Comparison of ENCODE assay signal across 20 mouse cellular contexts in genomic region chr2:70835641-70836305, GRCm38 (mm10). TPM values are rescaled to one million over a fixed set of nuclear protein-coding genes. Genes with fewer than 3 reads are reported as not detected.
DNase-seq lines count a peak whose midpoint lies in the region; ATAC-seq and TF ChIP-seq lines count a peak whose summit lies in the region.
"Had no signal": no experiment of that assay in that cellular context is flagged by ENCODE, and none has a peak within 500 bp of the region (broad histone marks: within the 10 kb centered on the region; RNA-seq: fewer than 3 reads in every experiment).

No protein-coding gene starts in this region.

- peaks cover 4% of the 10 kb centered on the region; the same call in 1 of the 2 replicates for H3K4me1 ChIP-seq in heart, postnatal 0 days (ENCODE audit: control insufficient read depth, insufficient read depth)
- peaks cover 10% of the 10 kb centered on the region for H3K4me1 ChIP-seq in heart, embryonic 10.5 days
- H3K4me1 ChIP-seq in megakaryocyte, embryonic 14.5 days, result peaks cover 66% of the 10 kb centered on the region
- H3K4me1 ChIP-seq in forebrain, embryonic 16.5 days (replicated peaks; ENCODE audit: control insufficient read depth, insufficient read depth, low read length), result no peaks in the 10 kb centered on the region
- H3K4me1 ChIP-seq: embryonic facial prominence, embryonic 13.5 days; hindbrain, embryonic 13.5 days; stomach, embryonic 15.5 days had no signal

- no peak for DNase-seq in heart, postnatal 0 days (ENCODE audit: low spot score)
- DNase-seq in heart, embryonic 10.5 days (ENCODE audit: low spot score), result no peak
- DNase-seq in naive thymus-derived CD4-positive, alpha-beta T cell, adult 2 months (ENCODE audit: low read depth), result peak; percentile 65
- DNase-seq: cerebellum, adult 9-10 months; gastrocnemius, postnatal 14 days; heart, adult 2 months; heart, postnatal 10 days; kidney, adult 11 months; kidney, postnatal 4 days; lung, postnatal 14 days; right cerebral cortex, postnatal 25 days had no signal

- H3K9ac ChIP-seq in heart, postnatal 0 days (replicated peaks; ENCODE audit: low read depth, low read length), result no peak overlapping the region; the same call in 1 of the 2 replicates
- no peak overlapping the region for H3K9ac ChIP-seq in forebrain, embryonic 16.5 days (replicated peaks; ENCODE audit: low read depth, low read length)
- H3K9ac ChIP-seq: embryonic facial prominence, embryonic 13.5 days; hindbrain, embryonic 13.5 days; neural tube, embryonic 12.5 days; stomach, embryonic 15.5 days had no signal

- peak overlapping the region; percentile 20; the same call in 1 of the 2 replicates for H3K4me2 ChIP-seq in heart, postnatal 0 days (ENCODE audit: low read depth, low read length)
- no peak overlapping the region for H3K4me2 ChIP-seq in forebrain, embryonic 16.5 days (ENCODE audit: low read length)
- H3K4me2 ChIP-seq: embryonic facial prominence, embryonic 13.5 days; hindbrain, embryonic 13.5 days; neural tube, embryonic 12.5 days; stomach, embryonic 15.5 days had no signal

- TF ChIP-seq EP300 in heart, postnatal 0 days (IDR thresholded peaks at IDR 0.05; ENCODE audit: low read depth), result no peak

- no peaks in the 10 kb centered on the region for H3K27me3 ChIP-seq in heart, postnatal 0 days (ENCODE audit: control insufficient read depth, insufficient read depth, low read length)
- no peaks in the 10 kb centered on the region for H3K27me3 ChIP-seq in heart, embryonic 10.5 days (ENCODE audit: insufficient read depth, poor library complexity, severe bottlenecking)
- H3K27me3 ChIP-seq in megakaryocyte, embryonic 14.5 days (replicated peaks), result no peaks in the 10 kb centered on the region
- no peaks in the 10 kb centered on the region for H3K27me3 ChIP-seq in forebrain, embryonic 16.5 days (replicated peaks; ENCODE audit: control insufficient read depth, insufficient read depth, low read length)
- H3K27me3 ChIP-seq: embryonic facial prominence, embryonic 13.5 days; hindbrain, embryonic 13.5 days; neural tube, embryonic 12.5 days; stomach, embryonic 15.5 days had no signal

- WGBS in heart, postnatal 0 days, result 52% methylated on average over 9 of the region's 9 CpGs
- WGBS in heart, embryonic 10.5 days, result 68% methylated on average over 9 of the region's 9 CpGs
- 68% methylated on average over 9 of the region's 9 CpGs for WGBS in forebrain, embryonic 16.5 days

- no peak for ATAC-seq in heart, postnatal 0 days (ENCODE audit: insufficient read depth, low read depth)
- ATAC-seq in megakaryocyte, adult 5-6 weeks (ENCODE audit: poor library complexity, severe bottlenecking), result no peak
- peak; percentile 63 for ATAC-seq in CD4-positive, CD25-positive, alpha-beta regulatory T cell, adult 4 months
- ATAC-seq in forebrain, embryonic 16.5 days, result no peak
- ATAC-seq in erythroid progenitor cell, adult 5-6 weeks (replicated peaks; ENCODE audit: low FRiP score, poor library complexity, severe bottlenecking), result no peak

- no peaks in the 10 kb centered on the region for H3K36me3 ChIP-seq in heart, postnatal 0 days (replicated peaks; ENCODE audit: control insufficient read depth, insufficient read depth, low read length)
- H3K36me3 ChIP-seq in heart, embryonic 10.5 days, result no peaks in the 10 kb centered on the region
- H3K36me3 ChIP-seq in megakaryocyte, embryonic 14.5 days (replicated peaks; ENCODE audit: low read length), result no peaks in the 10 kb centered on the region
- no peaks in the 10 kb centered on the region for H3K36me3 ChIP-seq in forebrain, embryonic 16.5 days (ENCODE audit: control insufficient read depth, insufficient read depth)
- H3K36me3 ChIP-seq: embryonic facial prominence, embryonic 13.5 days; hindbrain, embryonic 13.5 days; neural tube, embryonic 12.5 days; stomach, embryonic 15.5 days had no signal

- H3K9me3 ChIP-seq in heart, postnatal 0 days (replicated peaks; ENCODE audit: control insufficient read depth, low read length), result no peaks in the 10 kb centered on the region
- H3K9me3 ChIP-seq in heart, embryonic 10.5 days, result no peaks in the 10 kb centered on the region
- no peaks in the 10 kb centered on the region for H3K9me3 ChIP-seq in megakaryocyte, embryonic 14.5 days
- no peaks in the 10 kb centered on the region for H3K9me3 ChIP-seq in forebrain, embryonic 16.5 days (ENCODE audit: control insufficient read depth, low read length)
- H3K9me3 ChIP-seq: embryonic facial prominence, embryonic 13.5 days; hindbrain, embryonic 13.5 days; neural tube, embryonic 12.5 days; stomach, embryonic 15.5 days had no signal

- TF ChIP-seq CTCF in heart, postnatal 0 days (IDR thresholded peaks at IDR 0.05; ENCODE audit: low read depth), result no peak

- no peak overlapping the region for H3K27ac ChIP-seq in heart, postnatal 0 days (ENCODE audit: low read depth)
- no peak overlapping the region for H3K27ac ChIP-seq in heart, embryonic 10.5 days
- no peak overlapping the region for H3K27ac ChIP-seq in forebrain, embryonic 16.5 days (ENCODE audit: low read length)
- H3K27ac ChIP-seq: embryonic facial prominence, embryonic 13.5 days; heart, adult 2 months; hindbrain, embryonic 13.5 days; neural tube, embryonic 12.5 days; stomach, embryonic 15.5 days had no signal

- H3K4me3 ChIP-seq in heart, postnatal 0 days (ENCODE audit: low read depth, low read length), result 0 out of 2 replicates have a peak overlapping the region, but pooled peaks have one; percentile 7
- H3K4me3 ChIP-seq in heart, embryonic 10.5 days, result no peak overlapping the region
- H3K4me3 ChIP-seq in megakaryocyte, embryonic 14.5 days (replicated peaks), result peak overlapping the region; percentile 73
- H3K4me3 ChIP-seq in forebrain, embryonic 16.5 days (replicated peaks; ENCODE audit: low read length), result no peak overlapping the region
- H3K4me3 ChIP-seq: embryonic facial prominence, embryonic 13.5 days; heart, adult 2 months; hindbrain, embryonic 13.5 days; neural tube, embryonic 12.5 days; stomach, embryonic 15.5 days had no signal

RNA-seq across cellular contexts. Expression of gene Tlk1, which starts 10.2 kb away (rescaled TPM):
- total RNA-seq in heart, postnatal 0 days (2014; rRNA removed; ENCODE audit: low replicate concordance), result 24.7 and 32.6 TPM in 2 replicates
- polyA plus RNA-seq in heart, postnatal 0 days (2015; fragmentation: Nextera tagmentation; extraction: Ambion mirVana), result 16.6 and 17.9 TPM in 2 replicates
- polyA plus RNA-seq in heart, embryonic 10.5 days (2016; fragmentation: Nextera tagmentation; extraction: Ambion mirVana), result 26.4 and 28.3 TPM in 2 replicates
- polyA plus RNA-seq in megakaryocyte, embryonic 14.5 days (2012; ENCODE audit: insufficient read depth, low replicate concordance), result 11.7 and 15.7 TPM in 2 replicates
- 69.5 and 73.3 TPM in 2 replicates for total RNA-seq in megakaryocyte, adult 5-6 weeks (2015)
- total RNA-seq in megakaryocyte, adult 5-6 weeks (2017), result 43.1 and 61.4 TPM in 2 replicates
- polyA plus RNA-seq in CD4-positive, CD25-positive, alpha-beta regulatory T cell, adult 4 months (2017; shearing (Covaris generic)), result 10 to 100 TPM; 41.7 to 42.6 TPM
- 19.1 and 20.5 TPM in 2 replicates for polyA plus RNA-seq in forebrain, embryonic 16.5 days (2015; fragmentation: Nextera tagmentation; extraction: Ambion mirVana)
- total RNA-seq in erythroid progenitor cell, adult 5-6 weeks (2015; ENCODE audit: low replicate concordance), result 134 and 172 TPM in 2 replicates
- 126 and 148 TPM in 2 replicates for total RNA-seq in erythroid progenitor cell, adult 5-6 weeks (2017; ENCODE audit: low replicate concordance)

Comparison
In these comparisons a context has a peak if more than half of its experiments do, and no peak if none do; other contexts are left out.
1. H3K4me3 ChIP-seq: peak in heart, postnatal 0 days (single experiment) and megakaryocyte, embryonic 14.5 days (single experiment); none in heart, embryonic 10.5 days (single experiment) and forebrain, embryonic 16.5 days (single experiment).